Mouse (Mus musculus) Muller cell, postnatal 12 days (primary cell): ENCODE data around the gene Gm9918.
"Not testable (repeated sequence)": the region's sequence is repeated elsewhere in the genome, so short reads cannot be mapped to it uniquely, and the experiment has no call there.

Experiments
- DNase-seq: peaks from one replicate; pipeline ENCODE4 v3.0.0-alpha.2; 2015; ENCODE audit errors: inconsistent ontology term

Gm9918 gene

GRCm38 (mm10) chr15:102270274-102270960 lies at the start of gene Gm9918:
Gene Gm9918, plus strand, starts transcription at chr15:102270563.
- DNase-seq: no peak

- no peak for DNase-seq
Observed at GRCm38 (mm10) chr15:102222386-102222785, 48.0 kb upstream of the Gm9918 start.

GRCm38 (mm10) chr15:102224186-102224991 lies 46.0 kb upstream of the Gm9918 start:
- peak; percentile 74 for DNase-seq

GRCm38 (mm10) chr15:102224992-102225617 lies 45.3 kb upstream of the Gm9918 start:
- DNase-seq: no peak

GRCm38 (mm10) chr15:102225619-102226018 lies 44.7 kb upstream of the Gm9918 start:
- not testable (repeated sequence) for DNase-seq

GRCm38 (mm10) chr15:102230408-102231321 lies 39.7 kb upstream of the Gm9918 start:
- DNase-seq: no peak

GRCm38 (mm10) chr15:102231748-102232147 lies 38.6 kb upstream of the Gm9918 start, which contains the start of gene Itgb7:
Gene Itgb7, minus strand, starts transcription at chr15:102231944.
- DNase-seq: no peak

GRCm38 (mm10) chr15:102232764-102233163 lies 37.6 kb upstream of the Gm9918 start:
- DNase-seq: no peak

- DNase-seq: peak; percentile 28
Observed at GRCm38 (mm10) chr15:102233896-102234295, 36.5 kb upstream of the Gm9918 start.

- peak; percentile 34 for DNase-seq
Observed at GRCm38 (mm10) chr15:102235371-102236027, 34.9 kb upstream of the Gm9918 start.

GRCm38 (mm10) chr15:102238543-102239259 lies 31.7 kb upstream of the Gm9918 start:
- no peak for DNase-seq

GRCm38 (mm10) chr15:102239260-102239590 lies 31.1 kb upstream of the Gm9918 start:
- DNase-seq: peak; percentile 85

- no peak for DNase-seq
Observed at GRCm38 (mm10) chr15:102239851-102240250, 30.5 kb upstream of the Gm9918 start.

- no peak for DNase-seq
Observed at GRCm38 (mm10) chr15:102240607-102241006, 29.8 kb upstream of the Gm9918 start.

- DNase-seq: no peak
Observed at GRCm38 (mm10) chr15:102242404-102243228, 27.7 kb upstream of the Gm9918 start.

- peak; percentile 73 for DNase-seq
Observed at GRCm38 (mm10) chr15:102243229-102244190, 26.9 kb upstream of the Gm9918 start.

- no peak for DNase-seq
Observed at GRCm38 (mm10) chr15:102244306-102245191, 25.8 kb upstream of the Gm9918 start.
